Mouse (Mus musculus) cerebellum, postnatal 25 days (tissue): ENCODE measurements around the gene Arl15.
A peak's percentile ranks its signal among the peaks of the same experiment; 100 is the strongest.

Source experiments
- DNase-seq, 2 experiments: peaks; one replicate each; pipeline ENCODE4 v3.0.0; 2021; ENCODE audit warnings: mixed read lengths in 2 of 2

Arl15 gene

GRCm38 (mm10) chr13:114075724-114076384 lies 281.5 kb downstream of the Arl15 start:
- DNase-seq, result peak in 1 of 2 experiments; percentile 46

- no peak for DNase-seq
Measured at GRCm38 (mm10) chr13:114077181-114077580, 282.9 kb downstream of the Arl15 start.

DNA sequence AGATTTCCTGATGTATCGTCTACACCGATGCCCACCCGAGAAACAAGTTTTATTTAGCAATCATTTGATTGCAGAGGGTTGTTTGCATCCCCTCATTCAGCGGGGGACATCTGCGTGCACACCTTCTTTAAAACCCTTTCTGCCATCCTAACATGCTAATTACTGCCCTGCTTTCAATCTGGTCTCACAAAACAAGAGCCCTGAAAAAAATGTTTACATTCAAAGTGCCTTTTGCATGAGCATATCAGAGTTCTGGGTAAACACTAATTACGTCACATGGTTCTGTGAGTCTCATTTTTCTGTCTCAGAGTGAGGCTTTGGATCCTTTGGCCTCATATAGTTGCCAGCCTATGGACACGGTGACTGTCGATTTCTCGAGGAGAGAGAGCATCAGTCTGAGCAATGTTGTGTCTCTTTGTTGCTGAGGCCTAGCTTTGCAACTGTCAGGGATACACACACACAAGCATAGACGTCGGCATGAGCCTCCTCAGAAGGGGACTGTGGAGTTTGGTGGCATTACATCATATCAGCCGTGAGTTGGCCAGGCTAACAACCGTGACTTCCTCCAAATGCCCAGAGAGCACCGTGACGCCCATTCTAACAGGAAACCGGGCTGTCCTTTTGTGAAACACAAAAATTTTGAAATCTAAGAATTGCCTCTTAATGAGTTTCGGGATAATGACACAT lies 283.4 kb downstream of the Arl15 start:
- no peak for DNase-seq

GRCm38 (mm10) chr13:114078851-114079250 lies 284.5 kb downstream of the Arl15 start:
- no peak for DNase-seq

- no peak for DNase-seq
Measured at GRCm38 (mm10) chr13:114079751-114080150, 285.4 kb downstream of the Arl15 start.

- DNase-seq, result no peak
Measured at GRCm38 (mm10) chr13:114080491-114080890, 286.2 kb downstream of the Arl15 start.

DNA sequence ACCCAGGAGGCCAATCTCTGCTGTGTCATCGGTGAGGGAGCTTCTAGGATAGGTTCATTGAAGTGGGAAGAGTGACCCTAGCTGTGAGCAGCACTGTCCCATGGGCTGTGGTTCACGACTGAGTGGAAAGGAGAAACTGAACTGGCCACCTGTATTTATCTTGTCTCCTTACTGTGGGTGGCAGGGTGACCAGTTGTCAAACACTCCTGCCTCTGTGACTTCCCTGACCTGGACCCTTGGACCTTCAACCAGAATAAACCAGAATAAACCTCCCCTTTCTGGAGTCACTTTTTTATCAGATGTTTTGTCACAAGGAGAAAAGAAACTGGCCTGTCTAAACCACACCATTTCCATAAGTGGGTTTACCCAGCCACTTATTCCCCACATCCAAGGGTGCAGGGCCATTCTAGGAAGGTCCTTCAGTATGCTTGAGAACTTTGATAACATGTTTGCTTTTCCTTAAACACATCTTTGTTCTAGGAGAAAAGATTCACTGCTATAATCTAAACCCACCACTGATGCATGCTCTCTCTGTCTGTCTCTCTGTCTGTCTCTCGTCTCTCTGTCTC lies 289.3 kb downstream of the Arl15 start:
- no peak for DNase-seq

- DNase-seq, result no peak
Measured at GRCm38 (mm10) chr13:114085442-114085841, 291.1 kb downstream of the Arl15 start.

DNA sequence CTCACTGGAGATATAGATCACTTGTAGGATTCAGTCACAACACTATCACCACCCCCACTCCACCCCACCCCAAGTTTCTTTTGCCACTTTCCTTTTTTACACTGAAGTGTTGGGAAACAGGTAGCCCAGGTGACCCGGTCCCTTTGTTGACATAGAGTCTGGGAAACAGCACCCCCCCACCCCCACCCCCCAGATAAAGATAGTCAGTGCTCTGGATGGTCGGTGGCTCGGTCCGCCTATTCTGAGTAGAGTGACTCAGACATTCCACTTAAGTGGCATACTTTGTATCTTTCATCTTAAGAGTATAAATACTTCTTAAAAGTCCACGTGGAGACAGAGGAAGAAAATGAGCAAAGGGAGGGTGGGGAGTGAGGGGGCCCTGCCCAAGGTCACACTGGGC lies 292.0 kb downstream of the Arl15 start:
- no peak for DNase-seq

GRCm38 (mm10) chr13:114086801-114087200 lies 292.5 kb downstream of the Arl15 start:
- DNase-seq, result no peak

- DNase-seq, result no peak
Measured at GRCm38 (mm10) chr13:114087696-114088465, 293.6 kb downstream of the Arl15 start.

GRCm38 (mm10) chr13:114090786-114091185 lies 296.5 kb downstream of the Arl15 start:
- DNase-seq, result no peak

DNA sequence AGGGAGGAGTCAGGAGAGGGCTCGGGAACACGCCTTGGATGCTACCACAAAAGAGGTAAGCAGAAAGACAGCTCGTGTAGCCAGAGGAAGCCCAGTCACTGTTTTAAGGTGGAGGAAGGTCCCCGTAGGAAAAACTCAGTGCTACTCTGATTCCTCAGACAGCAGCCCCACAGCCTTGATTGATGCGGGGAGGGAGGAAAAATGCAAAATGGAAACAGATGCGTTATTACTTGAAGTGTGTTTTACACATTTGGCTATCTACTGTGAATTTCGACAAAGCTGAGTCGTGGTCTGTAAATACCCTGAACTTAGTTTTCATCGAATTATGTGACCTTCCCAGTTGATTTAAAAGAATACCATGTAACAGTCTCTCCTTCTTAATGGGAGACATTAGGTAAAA lies 296.9 kb downstream of the Arl15 start:
- no peak for DNase-seq

DNA sequence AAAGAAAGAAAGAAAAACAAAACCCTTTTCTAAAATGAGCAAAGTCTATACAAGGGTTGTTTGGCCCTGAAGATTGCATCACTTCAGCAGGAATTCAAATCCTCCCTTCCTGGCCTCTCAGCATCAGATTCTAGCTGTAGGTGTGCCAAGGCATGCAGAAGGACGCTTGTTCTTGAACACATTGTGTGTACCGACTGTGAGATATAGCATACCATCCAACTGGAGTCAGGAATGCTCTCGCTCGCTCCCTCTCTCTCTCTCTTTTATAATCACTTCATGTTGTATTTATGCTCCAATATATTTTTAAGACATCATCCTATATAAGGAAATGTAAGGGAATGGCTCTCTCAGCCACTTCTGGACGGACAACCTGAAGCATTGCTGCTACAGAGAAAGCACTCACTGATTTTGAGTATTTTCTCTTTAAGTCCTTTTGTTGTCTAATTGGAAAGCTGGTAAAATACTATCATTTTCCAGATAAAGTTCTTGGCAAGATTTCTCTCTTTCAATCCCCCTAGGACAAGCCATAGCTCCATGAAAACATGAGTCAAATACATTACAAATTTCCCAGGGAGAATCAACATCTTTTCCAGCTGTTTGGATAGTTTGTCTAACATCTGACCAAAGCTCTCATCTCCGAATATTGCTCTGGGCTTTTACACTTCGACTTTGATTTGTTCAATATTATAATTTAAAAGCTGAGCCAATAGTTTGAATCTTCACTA lies 300.0 kb downstream of the Arl15 start:
- no peak for DNase-seq

GRCm38 (mm10) chr13:114095440-114095839 lies 301.1 kb downstream of the Arl15 start:
- DNase-seq, result no peak

DNA sequence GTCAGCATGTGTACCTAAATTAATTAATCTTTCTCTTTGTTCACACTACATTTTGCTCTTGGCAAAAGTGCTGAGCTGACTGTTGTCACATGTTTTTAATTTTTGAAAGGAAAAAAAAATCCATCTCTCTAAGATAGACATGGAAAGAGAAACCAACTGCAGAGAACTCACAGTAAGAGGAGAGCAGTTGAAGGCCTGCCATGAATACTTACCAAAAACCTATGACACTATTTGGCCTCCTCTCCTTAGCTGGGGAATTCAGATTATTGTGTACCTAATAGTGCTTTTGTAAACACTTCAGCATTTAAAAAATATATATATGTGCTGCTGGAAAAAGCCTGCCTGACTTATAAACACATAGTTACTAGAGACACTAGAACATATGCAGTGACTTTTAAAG lies 302.1 kb downstream of the Arl15 start:
- no peak for DNase-seq

- DNase-seq, result no peak
Measured at GRCm38 (mm10) chr13:114101155-114101554, 306.9 kb downstream of the Arl15 start.

DNA sequence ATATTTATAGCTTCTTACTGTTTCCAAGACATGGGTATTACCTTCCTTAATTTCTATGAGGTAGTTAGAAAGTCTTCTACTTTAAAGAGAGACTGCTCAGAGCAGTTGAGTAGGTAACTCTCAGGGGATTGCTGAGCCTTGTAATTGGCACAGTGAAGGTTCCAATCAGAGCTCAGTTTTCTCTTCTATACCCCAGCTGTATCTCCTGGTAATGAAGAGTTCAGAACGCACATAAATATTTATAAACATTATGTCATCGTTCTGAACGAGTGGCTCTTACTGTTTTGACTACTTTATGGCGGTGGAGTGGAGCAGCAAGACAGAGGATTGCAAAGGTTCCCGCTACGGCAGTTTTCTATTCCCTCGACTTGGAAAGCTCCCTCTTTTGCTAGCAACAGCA lies 311.8 kb downstream of the Arl15 start:
- no peak for DNase-seq

- no peak for DNase-seq
Measured at GRCm38 (mm10) chr13:114107499-114107898, 313.2 kb downstream of the Arl15 start.

- no peak for DNase-seq
Measured at GRCm38 (mm10) chr13:114109441-114109840, 315.1 kb downstream of the Arl15 start.

DNA sequence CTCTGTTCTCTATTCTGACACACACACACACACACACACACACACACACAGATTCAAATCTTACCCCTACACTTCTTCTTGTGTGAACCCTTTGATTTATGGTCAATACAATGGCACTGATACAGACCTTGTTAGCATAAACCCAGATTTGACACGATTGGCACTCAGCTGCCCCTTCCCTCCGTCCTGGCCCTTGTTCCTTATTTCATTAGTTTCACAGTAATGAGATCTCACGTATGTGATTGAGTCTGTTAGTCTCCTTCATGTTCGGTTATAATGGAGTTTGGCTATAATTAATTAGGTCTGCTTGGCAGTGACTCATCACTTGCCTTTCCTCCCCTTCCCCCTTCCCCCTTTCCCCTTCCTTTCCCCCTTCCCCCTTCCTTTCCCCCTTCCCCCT lies 315.5 kb downstream of the Arl15 start:
- no peak for DNase-seq

DNA sequence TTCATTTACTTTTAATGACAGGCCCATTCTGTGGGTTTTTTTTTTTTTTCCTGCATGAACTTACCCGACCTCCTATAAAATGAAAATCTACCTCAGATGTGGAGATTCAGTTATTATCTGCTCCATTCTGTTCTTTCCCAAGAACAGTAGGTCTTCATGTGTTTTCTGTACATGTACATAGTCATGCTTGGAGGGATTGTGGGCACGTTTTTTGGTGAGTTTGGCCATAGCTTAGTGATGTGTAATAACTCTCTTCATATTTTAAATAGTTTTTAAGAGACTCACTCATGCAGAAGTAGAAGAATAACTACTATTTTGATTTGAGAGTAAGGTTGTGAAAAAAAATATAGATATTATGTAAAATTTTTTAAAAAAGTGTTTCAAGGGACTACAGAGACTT lies 319.2 kb downstream of the Arl15 start:
- no peak for DNase-seq

GRCm38 (mm10) chr13:114114586-114114985 lies 320.3 kb downstream of the Arl15 start:
- no peak for DNase-seq
